Mouse (Mus musculus): Measurements from ENCODE around the gene Arfip1. TPM values are rescaled to one million over a fixed set of nuclear protein-coding genes. Genes with fewer than 3 reads are reported as not detected.

Arfip1 gene
- polyA plus RNA-seq (2014; fragmentation: Illumina TruSeq; extraction: RNeasy Lipid Tissue Mini Kit (QIAGEN cat#74804); ENCODE audit: low read depth, low replicate concordance): 18.9 TPM

GRCm38 (mm10) chr3:84582023-84582912, at the start of gene Arfip1:
Gene Arfip1 (minus strand): TSS chr3:84582625.

GRCm38 (mm10) chr3:84593274-84593673, 10.8 kb upstream of the Arfip1 start, which contains the start of gene Tigd4:
Gene Tigd4 (plus strand): TSS chr3:84593574.

GRCm38 (mm10) chr3:84480006-84480897, 102.2 kb downstream of the Arfip1 start, which contains the start of gene Fhdc1:
Gene Fhdc1 (minus strand): TSS chr3:84480429.

Other genes starting within 250 kb of the Arfip1 start
- 0.55 TPM for gene Fhdc1, start 102.2 kb downstream of the Arfip1 start, polyA plus RNA-seq (2014; fragmentation: Illumina TruSeq; extraction: RNeasy Lipid Tissue Mini Kit (QIAGEN cat#74804); ENCODE audit: low read depth, low replicate concordance)
- not detected for gene Tigd4, start 10.9 kb upstream of the Arfip1 start, polyA plus RNA-seq (2014; fragmentation: Illumina TruSeq; extraction: RNeasy Lipid Tissue Mini Kit (QIAGEN cat#74804); ENCODE audit: low read depth, low replicate concordance)
- 2.0 TPM for gene Tmem154, start 83.6 kb upstream of the Arfip1 start, polyA plus RNA-seq (2014; fragmentation: Illumina TruSeq; extraction: RNeasy Lipid Tissue Mini Kit (QIAGEN cat#74804); ENCODE audit: low read depth, low replicate concordance)
- gene Fbxw7, start 232.6 kb upstream of the Arfip1 start, polyA plus RNA-seq (2014; fragmentation: Illumina TruSeq; extraction: RNeasy Lipid Tissue Mini Kit (QIAGEN cat#74804); ENCODE audit: low read depth, low replicate concordance): 40.5 TPM